Mouse (Mus musculus) right cerebral cortex, adult 2 months (tissue): ENCODE results near the gene Nemp2.
A peak's percentile ranks its signal among the peaks of the same experiment; 100 is the strongest.

Experiments used
- DNase-seq, 2 experiments: peaks; one replicate each; pipeline ENCODE4 v3.0.0; 2021 to 2022; ENCODE audit warnings: low spot score in 2 of 2

Nemp2 gene

DNA sequence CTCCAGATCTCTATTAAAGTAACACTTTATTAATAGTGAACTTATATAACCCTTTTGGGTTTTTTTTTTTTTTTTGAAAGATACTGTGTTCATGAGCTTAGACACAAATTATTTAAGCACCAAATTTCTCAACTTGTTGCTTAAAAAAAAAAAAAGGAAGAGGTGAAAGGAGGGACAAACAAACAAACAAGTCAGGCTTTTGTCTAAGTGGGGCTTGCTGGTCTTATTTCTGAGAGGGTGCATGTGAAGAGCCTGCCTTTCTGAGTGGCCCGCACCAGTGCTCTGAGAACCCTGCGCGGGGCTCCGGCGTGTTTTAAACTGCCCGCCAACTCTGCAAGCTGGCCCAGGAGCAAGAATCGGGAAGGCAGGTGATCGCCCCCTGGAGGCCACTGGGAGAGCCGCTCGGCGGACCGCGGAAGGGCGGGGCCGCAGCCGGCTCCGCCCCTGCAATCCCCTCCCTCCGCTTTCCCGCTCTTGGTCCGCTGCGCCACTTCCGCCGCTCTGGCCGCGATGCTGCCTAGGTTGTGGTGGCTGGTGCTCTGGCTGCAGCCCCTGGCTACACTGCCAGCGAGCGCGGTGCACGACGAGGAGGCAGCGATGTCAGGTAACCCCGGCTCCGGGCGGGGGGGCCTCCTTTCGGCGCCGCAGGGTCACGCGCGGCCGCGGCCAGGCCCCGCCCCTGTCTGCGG, at the start of gene Nemp2:
Nemp2 (plus strand) TSS at position 456 of the 689 bp plus-strand sequence.
- DNase-seq: peak; percentile 94

DNA sequence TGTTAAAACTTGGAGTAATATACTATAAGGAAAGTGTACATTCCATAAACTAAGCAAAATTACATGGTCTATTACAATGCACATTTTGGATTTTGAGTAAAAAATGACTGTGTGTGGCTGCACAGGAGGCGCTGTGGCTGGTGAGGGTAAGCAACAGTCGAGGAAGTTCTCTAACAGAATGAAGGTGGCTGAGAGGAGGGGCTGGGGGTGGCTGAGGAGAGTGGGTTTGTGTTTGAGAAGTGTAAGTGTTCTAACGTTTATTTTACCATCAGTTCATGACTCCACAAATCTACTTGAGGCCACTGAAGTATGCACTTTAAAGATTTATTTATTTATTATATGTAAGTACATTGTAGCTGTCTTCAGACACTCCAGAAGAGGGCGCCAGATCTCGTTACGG, 48.8 kb upstream of the Nemp2 start:
- DNase-seq: no peak

GRCm38 (mm10) chr1:52582866-52583265, 47.6 kb upstream of the Nemp2 start:
- DNase-seq: no peak

DNA sequence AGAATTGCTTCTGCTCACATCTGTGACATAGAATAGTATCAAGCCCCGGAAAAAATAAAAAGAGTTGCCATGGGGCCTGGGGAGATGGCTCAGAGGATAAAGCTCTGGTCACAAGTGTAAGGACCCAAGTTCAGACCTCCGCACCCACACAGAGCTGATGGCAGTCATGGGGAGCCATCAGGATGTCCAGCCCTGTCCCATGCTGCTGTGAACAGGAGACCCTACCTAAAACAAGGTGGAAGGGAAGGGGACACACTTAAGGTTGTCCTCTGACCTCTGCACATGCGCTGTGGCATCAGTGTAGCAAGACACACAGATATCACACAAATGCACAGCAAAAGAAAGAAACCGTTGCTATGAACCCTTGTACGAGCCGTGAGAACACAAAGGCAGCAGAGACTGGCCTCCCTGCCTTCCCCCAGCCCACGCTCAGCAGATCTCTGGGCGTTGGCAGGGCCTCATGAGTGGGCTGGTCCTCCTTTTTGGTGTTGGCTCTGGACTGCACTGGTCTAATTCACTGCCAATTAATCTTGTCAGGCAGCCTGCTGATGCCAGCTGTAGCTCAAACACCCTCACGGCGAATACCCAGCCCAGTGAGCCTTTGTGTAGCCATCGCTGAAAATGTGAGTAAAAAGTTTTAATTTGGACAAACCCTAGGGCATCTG, 33.4 kb upstream of the Nemp2 start:
- peak; percentile 64 to 74 for DNase-seq

- DNase-seq: peak; percentile 72 to 76
These were observed 32.7 kb upstream of the Nemp2 start for GRCm38 (mm10) chr1:52597761-52598160.

- no peak for DNase-seq
These were observed 32.1 kb upstream of the Nemp2 start for GRCm38 (mm10) chr1:52598361-52598760.

- no peak for DNase-seq
These were observed 29.0 kb upstream of the Nemp2 start for GRCm38 (mm10) chr1:52601496-52601895.

DNA sequence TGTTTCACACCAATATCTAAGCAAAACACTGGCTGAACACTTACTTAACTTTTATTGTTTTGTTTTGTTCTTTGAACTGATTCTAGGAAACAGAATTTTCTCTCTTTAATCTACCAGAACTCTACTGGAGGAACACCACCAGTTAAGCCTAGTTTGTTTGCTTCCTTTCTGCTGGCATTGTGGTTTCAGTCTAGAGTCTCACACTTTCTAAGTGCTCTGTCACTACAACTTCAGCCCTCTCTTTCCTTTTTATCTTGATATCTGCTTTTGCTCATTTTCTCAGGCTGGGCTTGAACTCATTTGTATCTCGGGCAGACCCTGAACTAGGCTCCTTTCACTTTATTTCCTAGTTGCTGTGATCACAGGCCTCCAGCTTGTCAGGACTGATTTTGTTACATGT, 22.8 kb upstream of the Nemp2 start:
- no peak for DNase-seq

GRCm38 (mm10) chr1:52608486-52608885, 22.0 kb upstream of the Nemp2 start:
- no peak for DNase-seq

DNA sequence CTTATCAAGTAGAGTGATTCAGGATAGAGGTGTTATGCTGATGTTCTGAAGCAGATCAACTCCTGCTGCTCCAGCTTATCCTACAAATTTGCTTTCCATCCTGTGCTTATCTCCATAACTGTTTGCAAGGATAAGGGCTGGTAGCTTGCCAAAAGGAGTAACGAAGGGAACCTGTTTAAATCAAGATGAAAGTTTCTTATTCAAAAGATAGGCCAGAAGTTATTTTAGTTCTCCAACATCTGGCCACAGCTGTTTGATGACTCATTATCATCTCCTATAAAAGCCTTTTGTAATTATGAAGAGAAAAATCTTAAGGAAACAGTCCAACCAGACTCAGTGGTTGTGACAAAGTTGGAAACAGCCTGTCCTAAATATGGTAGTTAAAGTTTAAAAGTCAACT, 12.3 kb upstream of the Nemp2 start:
- DNase-seq: no peak

- no peak for DNase-seq
These were observed 10.1 kb upstream of the Nemp2 start for GRCm38 (mm10) chr1:52620442-52620841.

DNA sequence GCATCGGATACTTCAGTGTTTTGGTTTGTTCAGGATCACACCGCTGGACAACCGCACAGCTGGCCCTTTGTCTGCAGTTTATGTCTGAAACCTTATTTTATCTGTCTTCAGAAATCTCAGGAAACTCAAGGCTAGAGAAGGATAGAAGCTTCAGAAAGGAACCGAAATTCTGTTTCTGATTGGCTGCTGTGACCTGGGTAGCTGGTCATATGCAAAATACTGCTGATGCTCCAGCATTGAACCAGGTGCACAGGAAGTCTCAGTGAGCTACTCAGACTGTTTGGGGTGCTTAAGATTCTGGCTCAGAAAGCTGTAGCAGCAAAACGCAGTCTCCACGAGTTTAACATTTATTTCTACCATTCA, 415 bp downstream of the Nemp2 start:
- DNase-seq: peak in 1 of 2 experiments; percentile 35

DNA sequence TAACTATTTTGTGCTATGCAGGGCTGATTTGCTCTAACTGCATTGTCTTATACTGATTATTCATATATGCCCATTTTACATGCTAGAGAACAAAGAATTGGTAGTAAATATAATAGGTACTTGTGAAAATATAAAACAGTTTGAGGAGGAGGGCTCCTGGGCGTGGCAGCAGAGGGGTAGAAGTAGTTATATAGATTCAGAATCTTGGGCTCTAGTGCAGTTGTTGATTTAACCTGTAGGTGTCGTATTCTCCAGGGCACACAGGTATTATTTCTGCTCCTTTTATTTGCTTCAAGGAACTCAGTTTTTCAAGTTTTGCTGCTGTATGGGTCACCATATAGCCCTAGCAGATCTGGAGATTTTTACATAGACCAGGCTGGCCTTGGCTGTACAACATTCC, 1.1 kb downstream of the Nemp2 start:
- no peak for DNase-seq

GRCm38 (mm10) chr1:52634251-52634650, 3.7 kb downstream of the Nemp2 start:
- no peak for DNase-seq

GRCm38 (mm10) chr1:52635932-52636331, 5.4 kb downstream of the Nemp2 start:
- DNase-seq: no peak

GRCm38 (mm10) chr1:52638101-52638500, 7.6 kb downstream of the Nemp2 start:
- no peak for DNase-seq

- DNase-seq: no peak
These were observed 8.6 kb downstream of the Nemp2 start for GRCm38 (mm10) chr1:52639090-52639489.

- no peak for DNase-seq
These were observed 9.8 kb downstream of the Nemp2 start for GRCm38 (mm10) chr1:52640266-52640665.

DNA sequence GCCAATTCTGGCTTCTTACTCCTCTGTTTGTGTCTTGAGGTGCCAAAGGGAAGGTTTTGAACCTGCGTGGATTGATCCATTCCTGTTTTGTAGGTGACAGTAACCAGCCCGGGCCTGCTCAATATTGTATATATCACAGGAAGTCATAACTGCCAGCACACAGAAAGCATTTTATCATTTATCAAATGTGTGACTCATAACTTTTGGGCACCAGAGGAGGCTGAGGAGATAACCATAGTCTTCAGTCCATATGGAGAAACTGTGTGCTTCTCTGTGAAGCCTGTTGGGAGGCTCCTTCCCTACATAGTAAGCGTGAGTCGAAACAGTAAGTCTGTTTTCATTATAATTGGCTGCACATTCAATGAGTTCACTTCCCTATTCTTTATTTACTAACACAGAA, 10.2 kb downstream of the Nemp2 start:
- DNase-seq: no peak

DNA sequence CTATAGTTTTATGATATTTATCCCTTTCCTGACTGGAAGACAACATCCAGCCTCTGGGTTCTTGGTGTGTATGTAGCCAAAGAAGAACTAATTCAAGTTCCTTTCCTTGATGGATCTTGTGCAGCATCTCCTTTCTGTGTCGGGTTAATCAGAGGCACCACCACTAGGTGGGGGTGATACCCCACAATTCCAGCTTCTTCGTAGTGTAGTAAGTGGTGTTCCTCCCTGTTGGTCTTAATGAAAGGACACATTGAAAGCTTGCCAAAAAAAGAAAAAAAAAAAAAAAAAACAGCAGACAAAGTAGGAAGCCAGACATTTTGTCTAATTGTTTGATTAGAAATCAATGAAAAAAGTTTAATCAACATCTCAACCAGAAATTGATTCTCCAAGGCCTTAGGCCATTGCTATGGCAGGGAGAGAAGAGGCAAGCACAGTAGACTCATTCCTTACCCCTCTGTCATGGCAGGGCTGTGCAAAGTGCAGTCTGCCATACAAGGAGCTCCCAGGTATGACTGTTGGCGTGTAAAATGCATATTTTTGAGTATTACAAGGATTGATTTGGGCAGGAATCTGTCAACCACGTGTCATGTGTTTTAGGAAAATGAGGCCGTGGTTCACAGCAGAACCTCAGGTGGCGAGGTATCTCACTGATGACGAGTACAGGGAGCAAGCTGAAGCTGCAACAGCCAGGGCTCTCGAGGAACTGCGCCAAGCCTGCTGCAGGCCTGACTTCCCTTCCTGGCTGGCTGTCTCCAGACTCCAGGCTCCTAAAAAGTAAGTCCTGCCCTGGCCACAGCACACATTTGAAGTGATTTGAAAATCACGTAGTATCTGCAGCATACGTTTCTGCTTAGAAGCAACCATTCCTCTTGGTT, 17.9 kb downstream of the Nemp2 start:
- peak; percentile 85 to 88 for DNase-seq

DNA sequence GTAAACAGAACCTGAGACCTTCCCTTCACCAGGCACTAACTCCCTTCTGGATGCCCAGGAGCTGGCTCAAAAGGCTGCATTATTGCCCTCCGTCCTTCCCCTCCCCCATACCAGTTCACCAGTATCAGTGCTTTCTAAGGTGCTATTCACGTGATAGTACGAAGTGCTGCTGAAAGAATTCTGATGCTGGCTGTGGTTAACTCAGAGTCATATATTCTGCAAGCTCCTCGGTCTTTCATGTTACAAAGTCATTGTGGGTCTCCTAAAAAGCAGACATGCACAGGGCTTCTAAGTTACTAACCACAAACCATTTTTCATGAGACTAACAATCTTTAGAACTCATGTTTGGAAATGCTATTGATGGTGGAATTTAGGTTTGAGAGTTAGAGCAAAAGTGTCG, 19.6 kb downstream of the Nemp2 start:
- no peak for DNase-seq

- no peak for DNase-seq
These were observed 22.2 kb downstream of the Nemp2 start for GRCm38 (mm10) chr1:52652601-52653253.
